Mouse (Mus musculus): ENCODE results near the gene Smarcd2. TPM values are rescaled to one million over a fixed set of nuclear protein-coding genes. Genes with fewer than 3 reads are reported as not detected.
"Not testable (repeated sequence)": the region's sequence is repeated elsewhere in the genome, so short reads cannot be mapped to it uniquely, and the experiment has no call there.

Smarcd2 gene
- polyA plus RNA-seq, 1 experiment: 115 TPM

- no peak for DNase-seq (ENCODE audit: low read depth)
Observed at GRCm38 (mm10) chr11:106246834-106247233, 25.9 kb downstream of the Smarcd2 start.

GRCm38 (mm10) chr11:106233978-106234377 is 38.8 kb downstream of the Smarcd2 start:
- not testable (repeated sequence) for DNase-seq (ENCODE audit: low read depth)

- no peak for DNase-seq (ENCODE audit: low read depth)
Observed at GRCm38 (mm10) chr11:106220603-106221002, 52.2 kb downstream of the Smarcd2 start.

GRCm38 (mm10) chr11:106216730-106217490 is 55.9 kb downstream of the Smarcd2 start, which contains the start of gene Ddx42:
Gene Ddx42, plus strand, starts transcription at chr11:106216926.
- peak; percentile 82 for DNase-seq (ENCODE audit: low read depth)

- DNase-seq (ENCODE audit: low read depth): peak; percentile 88
Observed at GRCm38 (mm10) chr11:106215927-106216729, 56.6 kb downstream of the Smarcd2 start, which contains the start of gene Ccdc47. Gene Ccdc47, minus strand, starts transcription at chr11:106216344.

- DNase-seq (ENCODE audit: low read depth): no peak
Observed at GRCm38 (mm10) chr11:106215450-106215859, 57.3 kb downstream of the Smarcd2 start.

GRCm38 (mm10) chr11:106214856-106215255 is 57.9 kb downstream of the Smarcd2 start:
- no peak for DNase-seq (ENCODE audit: low read depth)

Other genes with a start within 250 kb of the Smarcd2 start
- gene Dcaf7, start 236.1 kb downstream of the Smarcd2 start, polyA plus RNA-seq (2012; rRNA removed): 39.8 and 48.9 TPM in 2 replicates
- gene Taco1, start 206.9 kb downstream of the Smarcd2 start, polyA plus RNA-seq (2012; rRNA removed): 11.1 and 11.5 TPM in 2 replicates
- gene Map3k3, start 188.4 kb downstream of the Smarcd2 start, polyA plus RNA-seq (2012; rRNA removed): 40.4 and 48.1 TPM in 2 replicates
- 2.0 TPM in 1 of 2 replicates, not detected in the other for gene Gm10840, start 112.1 kb downstream of the Smarcd2 start, polyA plus RNA-seq (2012; rRNA removed)
- gene Limd2, start 112.1 kb downstream of the Smarcd2 start, polyA plus RNA-seq (2012; rRNA removed): 32.5 and 36.3 TPM in 2 replicates
- gene Strada, start 70.8 kb downstream of the Smarcd2 start, polyA plus RNA-seq (2012; rRNA removed): 35.8 and 38.6 TPM in 2 replicates
- gene Ccdc47, start 56.6 kb downstream of the Smarcd2 start, polyA plus RNA-seq (2012; rRNA removed): 17.7 and 19.2 TPM in 2 replicates
- 14.3 and 16.8 TPM in 2 replicates for gene Ddx42, start 56.0 kb downstream of the Smarcd2 start, polyA plus RNA-seq (2012; rRNA removed)
- gene Ftsj3, start 16.9 kb downstream of the Smarcd2 start, polyA plus RNA-seq (2012; rRNA removed): 24.3 and 30.3 TPM in 2 replicates
- 64.0 and 70.2 TPM in 2 replicates for gene Psmc5, start 16.8 kb downstream of the Smarcd2 start, polyA plus RNA-seq (2012; rRNA removed)
- 0.45 and 0.61 TPM in 2 replicates for gene Tcam1, start 3.7 kb upstream of the Smarcd2 start, polyA plus RNA-seq (2012; rRNA removed)
- not detected in 2 replicates for gene Gh, start 28.9 kb upstream of the Smarcd2 start, polyA plus RNA-seq (2012; rRNA removed)
- 3.2 and 3.8 TPM in 2 replicates for gene Cd79b, start 41.8 kb upstream of the Smarcd2 start, polyA plus RNA-seq (2012; rRNA removed)
- 0.36 and 0.60 TPM in 2 replicates for gene Scn4a, start 80.3 kb upstream of the Smarcd2 start, polyA plus RNA-seq (2012; rRNA removed)
- 5.3 and 11.3 TPM in 2 replicates for gene Prr29, start 92.5 kb upstream of the Smarcd2 start, polyA plus RNA-seq (2012; rRNA removed)
- gene Icam2, start 115.1 kb upstream of the Smarcd2 start, polyA plus RNA-seq (2012; rRNA removed): 27.4 and 41.4 TPM in 2 replicates
- gene Ern1, start 214.9 kb upstream of the Smarcd2 start, polyA plus RNA-seq (2012; rRNA removed): 52.6 and 66.8 TPM in 2 replicates